Mouse (Mus musculus) urinary bladder, postnatal 10 days (tissue): Measurements from ENCODE around the gene Nhlrc4.

Source experiments
- DNase-seq: peaks from one replicate; pipeline ENCODE4 v3.0.0; 2022; ENCODE audit warnings: low spot score

The Nhlrc4 gene

DNA sequence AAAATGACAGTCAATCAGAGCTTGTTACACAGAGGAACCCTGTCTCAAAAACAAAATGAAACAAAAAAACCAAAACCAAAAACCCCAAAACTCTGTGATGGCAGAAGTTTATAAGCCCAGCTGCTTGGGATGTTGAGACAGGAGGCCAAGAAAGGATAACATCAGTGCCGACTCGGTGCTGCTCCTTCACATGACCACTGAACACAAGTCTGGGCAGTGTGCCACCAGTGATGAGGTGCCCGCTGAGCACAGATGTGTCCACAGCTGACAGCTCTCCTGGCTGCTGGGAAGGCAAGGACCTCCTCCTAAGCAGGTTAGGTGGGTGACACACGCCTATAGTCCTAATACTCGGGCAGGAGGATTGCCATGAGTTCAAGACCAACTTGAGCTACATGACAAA, 22.6 kb downstream of the Nhlrc4 start:
- DNase-seq: no peak

DNA sequence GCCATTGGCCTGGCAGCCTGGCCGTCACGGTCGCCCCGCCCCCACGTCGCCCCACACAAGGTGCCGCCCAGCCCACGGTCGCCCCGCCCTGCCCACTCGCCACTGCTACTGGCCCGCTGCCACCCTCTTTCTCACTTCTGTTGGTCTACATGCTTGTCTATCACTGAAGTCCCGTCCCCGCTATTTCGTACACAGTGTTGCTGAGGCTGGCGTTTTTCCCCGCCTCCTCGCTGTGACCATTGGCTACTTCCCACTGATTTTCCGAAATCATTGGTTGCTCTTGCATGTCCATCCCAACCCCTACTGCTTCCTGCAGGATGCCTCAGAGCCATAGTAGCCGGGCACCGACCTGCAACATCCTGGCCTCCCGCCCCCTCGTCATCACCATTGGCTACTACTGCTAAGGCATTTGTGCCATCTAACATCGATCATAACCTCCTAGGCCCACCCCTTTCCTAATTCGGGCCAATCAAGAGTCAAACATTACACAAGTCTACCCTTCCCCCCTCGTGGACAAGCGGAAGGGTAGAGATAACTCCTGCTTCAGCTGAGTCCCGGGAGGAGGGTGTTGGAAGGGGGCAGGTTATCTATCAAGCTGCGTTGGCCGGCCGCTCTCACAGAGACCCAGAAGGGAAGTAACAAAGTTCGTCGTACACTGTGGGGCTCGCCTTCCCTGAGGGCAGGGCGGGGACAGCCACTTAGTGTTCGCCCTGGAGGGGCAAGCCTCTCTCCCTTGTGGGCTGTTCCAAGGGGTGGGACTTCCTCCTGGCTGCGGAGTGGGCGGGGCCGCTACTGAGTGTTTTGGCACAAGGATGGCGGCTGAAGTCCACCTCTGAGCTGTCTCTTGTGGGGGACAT, 24.7 kb downstream of the Nhlrc4 start:
- DNase-seq: peak; percentile 99

GRCm38 (mm10) chr17:25919144-25919785, 25.5 kb downstream of the Nhlrc4 start, which contains the start of gene Rab40c:
Gene Rab40c, minus strand, starts transcription at chr17:25919727.
- DNase-seq: no peak

DNA sequence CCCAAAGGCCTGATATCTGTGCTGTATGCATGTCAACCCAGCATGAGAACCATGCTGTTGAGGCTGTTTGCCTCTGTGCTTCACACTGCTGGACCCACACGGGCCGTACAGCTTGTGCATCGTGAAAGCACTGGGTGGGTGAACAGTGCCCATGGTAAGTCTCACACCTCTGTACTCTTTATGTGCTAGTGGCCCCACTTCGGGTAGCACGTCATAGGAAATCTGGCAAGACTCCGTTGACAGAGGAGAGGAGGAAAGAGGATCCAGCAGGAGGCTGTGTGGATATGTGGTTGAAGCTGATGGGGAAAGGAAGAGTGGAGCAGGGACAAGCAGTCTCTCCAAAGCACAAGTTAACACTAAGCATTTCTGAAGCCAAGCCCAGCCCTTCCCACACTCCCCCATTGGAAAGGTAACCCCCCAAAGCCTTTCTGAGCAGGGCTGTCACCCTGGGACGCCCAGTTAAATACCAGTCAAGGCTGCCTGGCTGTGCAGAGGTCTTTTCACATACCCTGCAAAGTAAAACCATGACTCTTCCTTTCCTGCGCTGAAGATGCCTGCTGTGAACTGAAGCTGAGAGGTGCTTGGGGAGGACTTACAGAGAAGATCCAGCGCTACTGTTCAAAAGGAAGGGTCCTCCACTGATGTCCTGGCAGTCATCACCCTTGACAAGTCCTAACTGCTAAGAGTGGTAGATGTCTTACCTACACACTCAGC, 26.6 kb downstream of the Nhlrc4 start:
- DNase-seq: no peak

- DNase-seq: no peak
Measured at GRCm38 (mm10) chr17:25916931-25917647, 27.7 kb downstream of the Nhlrc4 start.

- DNase-seq: no peak
Measured at GRCm38 (mm10) chr17:25914295-25914694, 30.5 kb downstream of the Nhlrc4 start.

GRCm38 (mm10) chr17:25913877-25914275, 30.9 kb downstream of the Nhlrc4 start:
- no peak for DNase-seq

DNA sequence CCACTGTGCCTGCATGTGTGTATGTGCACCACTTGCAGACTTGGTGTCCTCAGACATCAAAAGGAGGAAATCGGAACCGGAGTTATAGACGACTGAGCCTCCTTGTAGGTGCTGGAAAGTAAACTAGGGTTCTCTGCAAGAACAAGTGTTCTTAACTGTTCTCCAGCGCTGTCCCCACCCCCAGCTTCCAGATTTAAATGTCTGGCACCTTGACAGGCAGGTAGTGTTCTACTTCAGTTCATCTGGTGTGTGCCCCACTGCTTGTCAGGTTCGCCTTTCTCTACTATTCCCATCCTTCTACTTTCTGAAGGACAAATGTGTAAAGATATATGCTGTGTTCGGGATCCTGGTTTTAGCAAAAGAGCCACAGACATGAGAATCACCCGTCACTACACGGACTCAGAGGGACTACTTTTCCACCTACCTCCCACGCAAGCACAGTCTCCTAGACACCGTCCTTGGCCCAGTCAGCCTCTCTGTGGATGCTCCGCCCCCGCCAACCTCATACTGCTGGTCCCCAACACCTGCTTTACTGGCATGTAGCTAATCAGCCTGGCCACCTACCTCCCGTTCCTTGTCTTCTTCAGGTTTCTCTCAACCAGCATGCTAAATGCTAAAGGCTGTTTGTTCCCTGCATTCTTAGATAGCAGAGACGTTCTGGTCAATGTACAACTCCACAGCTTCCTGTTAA, 31.4 kb downstream of the Nhlrc4 start:
- no peak for DNase-seq

GRCm38 (mm10) chr17:25911816-25912215, 32.9 kb downstream of the Nhlrc4 start:
- no peak for DNase-seq

- DNase-seq: no peak
Measured at GRCm38 (mm10) chr17:25907640-25908039, 37.1 kb downstream of the Nhlrc4 start.

GRCm38 (mm10) chr17:25903061-25903460, 41.7 kb downstream of the Nhlrc4 start:
- no peak for DNase-seq

GRCm38 (mm10) chr17:25900193-25900592, 44.6 kb downstream of the Nhlrc4 start:
- no peak for DNase-seq

- DNase-seq: no peak
Measured at GRCm38 (mm10) chr17:25895891-25896290, 48.9 kb downstream of the Nhlrc4 start.

GRCm38 (mm10) chr17:25895415-25895814, 49.3 kb downstream of the Nhlrc4 start:
- DNase-seq: no peak

DNA sequence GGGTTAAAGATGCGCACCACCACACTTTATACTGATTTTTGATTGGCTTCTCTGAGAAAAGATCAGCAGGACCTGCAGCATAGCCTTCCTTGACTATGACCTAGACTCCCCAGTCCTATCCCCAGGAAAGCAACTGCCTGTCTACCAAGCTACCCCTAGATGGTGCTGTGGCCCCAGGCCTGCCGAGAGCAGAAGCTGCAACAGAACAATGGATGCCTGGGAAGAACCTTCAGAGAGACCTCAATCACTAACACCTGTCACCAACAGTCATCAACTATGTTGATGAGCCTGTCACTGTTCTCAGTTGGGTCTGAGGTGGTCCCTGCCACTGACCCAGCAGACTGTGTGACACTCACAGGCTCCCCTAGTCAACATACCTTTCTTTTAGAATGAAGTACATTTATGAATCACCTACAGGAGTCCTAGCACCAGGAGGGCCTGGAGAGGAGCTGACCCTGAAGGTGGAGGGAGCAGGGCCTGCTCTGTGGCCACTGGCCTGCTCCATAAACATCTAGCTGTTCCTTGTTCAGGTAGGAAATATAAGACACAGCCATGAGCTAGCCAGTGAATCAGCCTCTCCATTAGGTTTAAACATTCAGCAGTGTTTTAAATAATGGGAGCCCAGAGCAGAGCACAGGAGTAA, 50.7 kb downstream of the Nhlrc4 start:
- DNase-seq: no peak
